Comparison of ENCODE assay signal across 7 mouse cellular contexts in the genomic region with DNA sequence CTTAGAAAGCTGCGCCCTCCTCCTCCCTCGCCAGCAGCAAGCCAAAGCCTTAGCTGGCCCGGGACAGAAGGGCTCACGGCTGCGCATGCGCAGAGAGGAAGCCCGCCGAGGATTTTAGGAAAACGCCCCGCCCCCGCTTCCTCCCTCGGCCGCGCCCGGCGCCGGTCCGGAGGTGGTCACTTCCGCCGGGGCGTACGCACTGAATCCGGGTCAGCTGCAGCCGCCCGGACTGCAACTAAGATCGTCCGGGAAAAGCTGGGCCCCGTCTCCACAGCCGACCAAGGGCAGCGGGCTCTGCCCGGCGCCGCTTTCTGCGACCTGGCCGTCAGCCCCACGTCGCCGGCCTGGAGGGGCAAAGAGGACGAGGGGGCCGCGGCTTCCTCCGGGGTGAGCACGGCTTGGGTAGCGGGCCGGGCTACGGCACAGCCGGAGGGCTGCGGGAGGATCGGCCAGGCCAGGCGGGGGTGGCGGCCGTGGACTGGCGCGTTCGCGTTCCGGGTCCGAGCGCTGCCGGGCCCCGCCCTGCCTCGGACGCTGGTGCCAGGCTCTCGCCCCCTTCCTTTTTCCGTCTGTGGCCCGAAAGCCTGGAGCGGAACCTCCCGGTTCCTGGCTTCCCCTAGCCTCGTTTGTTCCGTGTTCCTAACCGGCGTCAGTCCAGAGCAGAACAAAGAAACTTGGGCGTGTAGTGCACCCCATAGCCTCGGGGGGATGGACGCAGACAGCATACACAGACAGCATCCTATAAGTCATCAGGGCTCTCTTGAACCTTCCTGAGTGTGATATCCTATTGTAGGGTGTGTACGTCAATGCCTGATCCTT. TPM values are rescaled to one million over a fixed set of nuclear protein-coding genes. Genes with fewer than 3 reads are reported as not detected.
A peak's percentile ranks its signal among the peaks of the same experiment; 100 is the strongest.
DNase-seq lines count a peak whose midpoint lies in the region; ATAC-seq lines count a peak whose summit lies in the region.

A gene (plus strand): TSS at position 164 of the 819 bp plus-strand sequence.

- under 1% methylated on average over 75 of the region's 76 CpGs for WGBS in embryonic facial prominence, embryonic 12.5 days
- under 1% methylated on average over 71 of the region's 76 CpGs for WGBS in limb, embryonic 11.5 days
- 0% methylated on average over 74 of the region's 76 CpGs for WGBS in midbrain, embryonic 14.5 days

- peak; percentile 91 for ATAC-seq in embryonic facial prominence, embryonic 12.5 days (ENCODE audit: insufficient number of reproducible peaks, insufficient read depth, low FRiP score, low TSS enrichment)
- ATAC-seq in limb, embryonic 11.5 days (ENCODE audit: insufficient number of reproducible peaks, low FRiP score, low TSS enrichment, low read depth): peak; percentile 89
- peak; percentile 94 for ATAC-seq in midbrain, embryonic 14.5 days (ENCODE audit: low FRiP score, low TSS enrichment)

- H3K27ac ChIP-seq in embryonic facial prominence, embryonic 12.5 days: peak within 1 kb of the TSS; percentile 97
- H3K27ac ChIP-seq in limb, embryonic 11.5 days (replicated peaks; ENCODE audit: low read depth, low read length): peak within 1 kb of the TSS; percentile 87
- peak within 1 kb of the TSS; percentile 95 for H3K27ac ChIP-seq in midbrain, embryonic 14.5 days (replicated peaks; ENCODE audit: low read depth, low read length)

- no peaks in the 10 kb centered on the region for H3K9me3 ChIP-seq in embryonic facial prominence, embryonic 12.5 days
- no peaks in the 10 kb centered on the region for H3K9me3 ChIP-seq in limb, embryonic 11.5 days (ENCODE audit: control insufficient read depth, low read length)
- no peaks in the 10 kb centered on the region for H3K9me3 ChIP-seq in midbrain, embryonic 14.5 days (ENCODE audit: control insufficient read depth, low read length)

- H3K9ac ChIP-seq in embryonic facial prominence, embryonic 12.5 days: peak within 1 kb of the TSS; percentile 95
- peak within 1 kb of the TSS; percentile 97 for H3K9ac ChIP-seq in limb, embryonic 11.5 days (ENCODE audit: low read length)
- peak within 1 kb of the TSS; percentile 98 for H3K9ac ChIP-seq in midbrain, embryonic 14.5 days (replicated peaks; ENCODE audit: low read length)

- H3K27me3 ChIP-seq in embryonic facial prominence, embryonic 12.5 days: no peaks in the 10 kb centered on the region
- H3K27me3 ChIP-seq in limb, embryonic 11.5 days (ENCODE audit: control insufficient read depth, insufficient read depth, low read length): no peaks in the 10 kb centered on the region
- H3K27me3 ChIP-seq in midbrain, embryonic 14.5 days (ENCODE audit: control insufficient read depth, insufficient read depth, low read length): no peaks in the 10 kb centered on the region

- peaks cover 21% of the 10 kb centered on the region; the same call in 1 of the 2 replicates for H3K4me1 ChIP-seq in embryonic facial prominence, embryonic 12.5 days
- H3K4me1 ChIP-seq in limb, embryonic 11.5 days (ENCODE audit: control insufficient read depth, insufficient read depth, low read length): peaks cover 10% of the 10 kb centered on the region; the same call in 1 of the 2 replicates
- H3K4me1 ChIP-seq in midbrain, embryonic 14.5 days (ENCODE audit: control insufficient read depth, insufficient read depth, low read length): peaks cover 20% of the 10 kb centered on the region

- peak; percentile 98 for DNase-seq in adrenal gland, postnatal 25 days
- DNase-seq in heart, adult 11 months: peak; percentile 100
- peak; percentile 96 for DNase-seq in kidney, adult 18-20 months
- peak; percentile 96 for DNase-seq in limb, embryonic 11.5 days (ENCODE audit: low spot score)
- peak; percentile 98 for DNase-seq in midbrain, embryonic 14.5 days
- DNase-seq in spleen, adult 18-20 months: peak; percentile 90 to 94

- H3K4me2 ChIP-seq in embryonic facial prominence, embryonic 12.5 days (replicated peaks): peak within 1 kb of the TSS; percentile 58
- peak within 1 kb of the TSS; percentile 43 for H3K4me2 ChIP-seq in limb, embryonic 11.5 days (ENCODE audit: low read depth, severe bottlenecking)
- peak within 1 kb of the TSS; percentile 74 for H3K4me2 ChIP-seq in midbrain, embryonic 14.5 days (ENCODE audit: low read length)

- peaks cover 7% of the 10 kb centered on the region for H3K36me3 ChIP-seq in embryonic facial prominence, embryonic 12.5 days
- H3K36me3 ChIP-seq in limb, embryonic 11.5 days (ENCODE audit: control insufficient read depth, insufficient read depth, low read length): no peaks in the 10 kb centered on the region
- peaks cover 9% of the 10 kb centered on the region for H3K36me3 ChIP-seq in midbrain, embryonic 14.5 days (ENCODE audit: control insufficient read depth, insufficient read depth, low read length)

- peak within 1 kb of the TSS; percentile 99 for H3K4me3 ChIP-seq in embryonic facial prominence, embryonic 12.5 days
- H3K4me3 ChIP-seq in limb, embryonic 11.5 days (ENCODE audit: low read depth, low read length): peak within 1 kb of the TSS; percentile 97
- peak within 1 kb of the TSS; percentile 99 for H3K4me3 ChIP-seq in midbrain, embryonic 14.5 days (replicated peaks; ENCODE audit: low read depth, low read length)

RNA-seq across cellular contexts. Expression of the gene that starts here (rescaled TPM):
- total RNA-seq in adrenal gland, postnatal 25 days (2021): 98.6 and 103 TPM in 2 replicates
- 108 and 112 TPM in 2 replicates for polyA plus RNA-seq in embryonic facial prominence, embryonic 12.5 days (2016; fragmentation: Nextera tagmentation; extraction: Ambion mirVana)
- 113 and 127 TPM in 2 replicates for polyA plus RNA-seq in limb, embryonic 11.5 days (2014; fragmentation: Nextera tagmentation; extraction: Ambion mirVana)
- 74.8 and 92.8 TPM in 2 replicates for polyA plus RNA-seq in midbrain, embryonic 14.5 days (2014; fragmentation: Nextera tagmentation; extraction: Ambion mirVana)

Comparison
In these comparisons a context has a peak if more than half of its experiments do, and no peak if none do; other contexts are left out.
1. Peak in every context shown above with its lines: DNase-seq, ATAC-seq, H3K4me3 ChIP-seq and H3K27ac ChIP-seq.